Mouse (Mus musculus) thymus, adult 2 months (tissue): ENCODE measurements around the gene Nipsnap2. TPM values are rescaled to one million over a fixed set of nuclear protein-coding genes. Genes with fewer than 3 reads are reported as not detected.
"Not testable (repeated sequence)": the region's sequence is repeated elsewhere in the genome, so short reads cannot be mapped to it uniquely, and the experiment has no call there.

ENCODE experiments used
- DNase-seq: peaks from one replicate; pipeline ENCODE4 v3.0.0; 2021
- H3K27ac ChIP-seq: fragments of 200-500 bp; 2 replicates; pipeline ENCODE4 v1.5.1; 2012; ENCODE audit warnings: low read length, control low read depth; ENCODE audit not compliant: control insufficient read depth, insufficient read depth
- H3K27me3 ChIP-seq: fragments of 200-500 bp; 2 replicates; pipeline ENCODE4 v1.6.1; 2012; ENCODE audit warnings: mild to moderate bottlenecking, low read length, moderate library complexity, mixed read lengths; ENCODE audit not compliant: control insufficient read depth, insufficient read depth
- H3K36me3 ChIP-seq: fragments of 200-500 bp; 2 replicates; pipeline ENCODE4 v1.6.1; 2012; ENCODE audit warnings: mild to moderate bottlenecking, low read length, moderate library complexity; ENCODE audit not compliant: control insufficient read depth, insufficient read depth
- H3K4me1 ChIP-seq: fragments of 200-500 bp; replicated peaks from 2 replicates; pipeline ENCODE4 v1.6.1; 2012; ENCODE audit warnings: low read length; ENCODE audit not compliant: control insufficient read depth, insufficient read depth
- H3K4me3 ChIP-seq: fragments of 200-500 bp; 2 replicates; pipeline ENCODE4 v1.5.1; 2012; ENCODE audit warnings: mild to moderate bottlenecking, low read length, control low read depth, moderate library complexity; ENCODE audit not compliant: control insufficient read depth, insufficient read depth
- CTCF ChIP-seq: fragments of 200-500 bp; IDR thresholded peaks from 2 replicates; pipeline ENCODE4 v1.5.1; 2012; ENCODE audit warnings: mild to moderate bottlenecking, control low read depth, low read length, moderate library complexity, borderline replicate concordance; ENCODE audit not compliant: control insufficient read depth, poor library complexity, insufficient read depth; ENCODE audit errors: extremely low read depth
- POLR2A ChIP-seq: fragments of 200-500 bp; IDR thresholded peaks from 2 replicates; pipeline ENCODE4 v1.6.1; 2012; ENCODE audit warnings: mild to moderate bottlenecking, low read length, control low read depth, moderate library complexity; ENCODE audit not compliant: control insufficient read depth, poor library complexity, insufficient read depth; ENCODE audit errors: extremely low read depth
- WGBS: fragments of 180-500 bp; shearing (Covaris S2); methylation state at CpG from one replicate; pipeline ENCODE4 v1.1.7; 2018; 5-methylcytosine and 5-hydroxymethylcytosine counted together
- polyA plus RNA-seq: library from polyadenylated mRNA; depleted of rRNA; stranded (reverse); fragments of >200 nt; gene quantifications from 2 replicates; pipeline ENCODE4 v1.2.3, GENCODE M21; 2012

Nipsnap2 gene
- polyA plus RNA-seq, 1 experiment: 45.9 TPM

DNA sequence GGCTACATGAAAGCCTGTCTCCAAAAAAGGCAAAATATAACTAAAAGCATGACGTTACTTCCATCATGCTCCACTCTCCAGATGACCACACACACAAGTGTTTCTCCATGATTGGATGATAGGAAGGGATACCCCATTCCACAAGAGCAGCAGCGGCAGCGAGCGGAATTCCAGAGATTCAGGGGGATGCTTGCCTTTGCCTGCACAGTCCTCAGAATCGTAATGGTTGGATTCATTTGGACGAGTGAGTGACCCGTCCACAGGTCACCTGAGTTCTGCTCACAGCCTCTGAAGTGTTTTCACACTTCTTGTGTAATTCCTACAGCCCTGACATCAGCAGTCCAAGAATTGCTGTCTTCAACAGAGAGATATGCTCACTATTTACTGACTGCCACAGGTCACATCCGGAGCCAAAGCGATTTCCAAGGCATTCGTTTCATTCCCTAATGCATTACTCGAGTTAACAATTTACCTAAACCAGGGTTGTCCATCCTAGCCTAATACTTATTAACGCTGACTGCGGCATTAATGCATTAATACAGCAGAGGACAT lies 35.1 kb downstream of the Nipsnap2 start:
- Histone ChIP-seq H3K27me3 (no peaks in the 10 kb centered on the region), H3K4me3 (no peak overlapping the region), H3K4me1 (peaks cover 6% of the 10 kb centered on the region), H3K36me3 (no peaks in the 10 kb centered on the region), H3K27ac (no peak overlapping the region)
- 95% methylated on average over 13 of the region's 13 CpGs for WGBS
- TF ChIP-seq POLR2A (no peak), CTCF (no peak)
- DNase-seq: no peak

DNA sequence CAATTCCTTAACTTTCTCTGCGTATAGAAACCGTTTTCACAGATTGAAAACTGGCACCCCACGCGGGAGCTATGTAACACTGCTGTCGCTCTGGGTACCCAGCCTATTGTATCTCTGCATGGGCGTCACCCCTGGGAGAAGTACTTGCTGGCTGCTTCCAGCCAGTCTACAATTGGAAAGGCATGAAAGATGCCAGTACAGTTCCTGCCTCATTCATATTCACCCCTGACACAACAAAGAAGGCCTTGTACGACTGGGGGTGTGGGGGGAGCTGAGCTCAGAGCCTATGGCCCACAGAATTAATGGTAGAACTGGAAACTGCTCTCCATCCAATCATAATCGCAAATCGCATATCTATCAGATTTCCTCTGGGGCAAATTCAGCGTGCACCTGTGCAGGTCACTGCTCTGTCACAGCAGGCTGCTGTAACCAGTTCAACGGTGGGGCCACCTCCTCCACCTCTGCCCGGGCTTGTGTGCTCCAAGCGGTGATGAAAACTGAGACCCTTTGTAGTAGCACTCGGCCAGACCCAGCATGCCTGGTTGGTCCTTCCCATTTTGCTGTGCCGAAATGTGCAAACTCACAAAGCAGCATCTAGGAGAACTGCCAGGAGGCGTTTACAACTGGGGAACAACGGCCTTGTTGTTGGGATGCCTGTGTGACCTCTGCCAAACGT lies 37.1 kb downstream of the Nipsnap2 start:
- H3K27ac ChIP-seq: no peak overlapping the region
- TF ChIP-seq CTCF (no peak), POLR2A (no peak)
- H3K4me3 ChIP-seq: no peak overlapping the region
- H3K4me1 ChIP-seq: peaks cover 6% of the 10 kb centered on the region
- 93% methylated on average over 18 of the region's 18 CpGs for WGBS
- H3K27me3 ChIP-seq: no peaks in the 10 kb centered on the region
- peaks cover 3% of the 10 kb centered on the region; the same call in 1 of the 2 replicates for H3K36me3 ChIP-seq
- no peak for DNase-seq

DNA sequence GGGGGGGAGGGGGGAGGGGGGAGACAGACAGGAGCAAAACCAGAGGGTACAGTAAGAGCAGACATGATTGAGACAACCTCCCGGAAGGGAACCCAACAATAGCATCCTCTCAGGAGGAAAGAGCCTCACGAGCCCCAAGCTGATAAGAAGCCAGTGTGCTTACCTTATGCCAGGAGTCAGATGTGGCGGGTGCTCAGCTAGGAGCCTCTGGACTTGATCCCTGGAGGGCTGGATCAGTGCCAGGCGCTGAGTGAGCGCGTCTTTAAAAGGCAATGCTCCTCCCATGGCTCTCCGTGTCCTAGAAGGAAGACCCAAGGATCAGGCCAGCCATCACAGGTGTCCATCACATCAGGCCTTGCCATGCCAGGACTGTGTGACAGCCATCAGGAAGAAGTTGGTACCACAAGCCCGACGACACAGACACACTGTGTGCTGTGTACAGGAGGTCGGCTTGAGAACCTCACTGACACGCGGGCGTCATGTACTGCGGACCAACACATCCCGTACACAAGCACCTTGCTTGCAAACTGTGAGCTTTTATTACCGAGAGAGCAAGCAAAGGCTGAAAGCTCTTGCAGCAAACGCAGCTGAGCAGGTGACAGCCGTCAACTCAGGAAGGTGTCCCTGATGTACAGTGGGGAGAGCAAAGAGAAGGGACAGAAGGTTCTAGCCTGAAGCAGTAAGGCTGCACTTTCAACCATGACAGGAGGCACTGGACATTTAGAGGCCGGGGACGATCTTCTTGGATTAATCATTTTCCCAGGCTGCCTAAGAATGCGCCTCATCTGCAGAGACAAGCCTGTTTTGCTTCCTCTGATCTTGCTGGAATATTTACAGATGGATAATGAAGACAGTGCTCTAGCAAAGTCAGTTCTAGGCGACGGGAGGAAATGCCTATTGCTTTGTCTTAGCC lies 45.8 kb downstream of the Nipsnap2 start:
- no peak overlapping the region for H3K4me3 ChIP-seq
- H3K36me3 ChIP-seq: peaks cover 6% of the 10 kb centered on the region; the same call in 1 of the 2 replicates
- no peaks in the 10 kb centered on the region for H3K27me3 ChIP-seq
- 96% methylated on average over 23 of the region's 23 CpGs for WGBS
- TF ChIP-seq POLR2A (no peak), CTCF (no peak)
- no peaks in the 10 kb centered on the region for H3K4me1 ChIP-seq
- DNase-seq: no peak
- H3K27ac ChIP-seq: no peak overlapping the region

DNA sequence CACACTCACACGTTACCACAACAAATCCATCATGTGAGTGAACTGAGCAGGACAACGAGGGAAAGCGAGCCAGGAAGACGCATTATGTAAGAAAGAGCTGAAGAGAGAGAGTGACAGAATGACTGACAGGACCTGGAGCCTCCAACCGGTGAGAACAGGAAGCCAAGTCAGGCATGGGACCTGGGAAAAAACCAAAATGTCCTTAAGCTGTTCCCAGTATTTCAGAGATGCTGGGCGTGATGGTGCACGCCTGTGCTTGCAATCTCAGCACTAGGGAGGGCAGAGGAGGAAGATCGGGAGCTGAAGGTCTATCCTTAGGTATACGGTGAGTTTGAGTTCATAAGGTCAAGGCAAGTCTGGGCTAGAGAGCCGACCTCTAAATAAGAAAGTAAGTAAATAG lies 47.6 kb downstream of the Nipsnap2 start:
- H3K36me3 ChIP-seq: no peaks in the 10 kb centered on the region
- H3K4me1 ChIP-seq: no peaks in the 10 kb centered on the region
- H3K27me3 ChIP-seq: no peaks in the 10 kb centered on the region
- TF ChIP-seq POLR2A: no peak
- no peak for TF ChIP-seq CTCF
- 92% methylated on average over 10 of the region's 10 CpGs for WGBS
- H3K27ac ChIP-seq: no peak overlapping the region
- H3K4me3 ChIP-seq: no peak overlapping the region
- no peak for DNase-seq

DNA sequence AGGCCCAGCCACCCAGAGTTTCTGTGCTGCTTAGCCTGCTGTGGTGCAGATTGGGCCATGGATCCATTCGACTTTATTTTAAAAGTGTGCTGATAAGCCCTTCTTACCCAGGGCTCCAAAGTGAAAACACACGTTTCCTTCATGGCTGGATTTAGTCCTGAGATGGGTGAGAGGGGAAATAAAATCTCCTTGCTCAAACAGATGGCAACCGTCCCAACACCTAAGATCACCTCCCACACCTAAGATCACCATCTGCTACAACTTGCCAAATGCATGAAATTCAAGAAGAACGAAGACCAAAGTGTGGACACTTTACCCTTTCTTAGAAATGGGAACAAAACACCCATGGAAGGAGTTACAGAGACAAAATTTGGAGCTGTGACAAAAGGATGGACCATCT lies 48.5 kb downstream of the Nipsnap2 start:
- H3K4me3 ChIP-seq, H3K4me1 ChIP-seq, H3K27me3 ChIP-seq, H3K36me3 ChIP-seq, H3K27ac ChIP-seq, DNase-seq: not testable (repeated sequence)
- 87% methylated on average over 4 of the region's 4 CpGs for WGBS

DNA sequence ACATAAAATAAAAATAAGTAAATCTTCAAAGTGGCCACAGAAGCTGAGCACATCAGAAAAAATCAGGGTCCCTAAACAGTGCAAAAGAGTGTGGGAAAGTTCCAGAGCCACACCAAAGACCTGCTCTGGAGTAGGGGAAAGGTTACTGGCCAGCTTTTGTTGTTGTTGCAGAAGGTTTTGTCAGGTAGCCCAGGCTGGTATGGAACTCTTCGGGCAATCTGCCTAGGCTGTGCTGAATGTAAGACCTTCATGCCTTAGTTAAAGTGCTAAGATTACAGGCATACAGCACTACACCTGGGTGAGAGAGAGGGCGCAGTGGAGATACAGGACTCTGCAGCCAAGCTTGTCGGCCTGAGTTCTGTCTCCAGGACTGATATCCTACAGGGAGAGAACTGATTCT lies 49.8 kb downstream of the Nipsnap2 start:
- TF ChIP-seq CTCF (no peak), POLR2A (no peak)
- no peak overlapping the region for H3K27ac ChIP-seq
- WGBS: 94% methylated on average over 3 of the region's 3 CpGs
- H3K36me3 ChIP-seq: no peaks in the 10 kb centered on the region
- no peak overlapping the region for H3K4me3 ChIP-seq
- peaks cover 5% of the 10 kb centered on the region; the same call in 1 of the 2 replicates for H3K4me1 ChIP-seq
- H3K27me3 ChIP-seq: no peaks in the 10 kb centered on the region
- DNase-seq: no peak
